Mouse (Mus musculus) kidney, postnatal 14 days (tissue): Measurements from ENCODE around the gene Megf11.

Experiments
- DNase-seq: peaks from one replicate; pipeline ENCODE4 v3.0.0; 2022; ENCODE audit warnings: mixed read lengths

Megf11 gene

DNA sequence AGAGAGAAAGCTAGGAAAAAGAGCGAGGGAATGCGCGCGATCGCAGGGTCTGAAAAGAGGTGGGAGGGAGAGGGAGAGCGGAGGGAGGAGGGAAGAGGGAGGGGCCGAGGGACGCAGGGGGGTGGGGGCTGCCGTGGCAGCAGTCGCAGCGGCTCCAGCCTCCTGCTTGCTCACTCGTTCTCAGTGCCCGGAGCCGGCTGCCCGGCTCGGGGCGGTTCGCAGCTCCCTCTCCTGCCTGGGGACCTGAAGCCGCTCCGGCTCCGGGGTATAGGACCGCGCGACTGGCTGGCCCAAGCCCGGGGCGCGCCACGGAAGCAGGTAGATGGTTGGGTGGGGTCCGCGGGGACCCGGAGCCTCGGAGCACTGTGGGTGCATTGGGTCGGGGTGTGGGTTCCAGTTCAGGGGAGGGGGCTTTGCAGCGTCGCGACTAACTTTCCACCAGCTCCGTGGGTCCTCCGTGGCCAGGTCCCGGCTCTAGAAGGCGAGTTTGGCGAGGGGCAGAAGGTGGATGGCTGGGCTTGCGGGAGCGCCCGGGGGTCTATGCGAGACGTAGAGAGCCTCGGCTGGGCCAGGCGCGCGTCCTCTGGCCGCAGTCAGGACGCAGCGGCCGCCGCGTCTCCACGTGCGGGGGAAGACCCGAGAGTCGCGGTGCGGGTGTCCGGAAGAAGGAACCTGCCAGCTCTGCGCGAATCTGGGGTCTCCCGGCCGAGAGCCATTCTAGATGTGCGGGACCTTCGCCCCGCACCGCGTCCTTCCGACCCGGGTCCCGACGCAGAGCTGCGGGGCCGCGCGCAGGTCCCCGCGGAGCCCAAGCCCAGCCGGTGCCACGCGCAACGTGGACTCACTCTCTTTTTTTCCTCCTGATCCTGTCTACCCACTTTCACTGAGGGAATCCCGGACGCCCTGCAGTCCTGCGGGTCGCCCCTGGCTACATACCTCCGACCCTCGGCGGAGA lies at the start of gene Megf11:
Gene Megf11, plus strand, starts transcription at position 116 of the 955 bp plus-strand sequence.
- DNase-seq = peak; percentile 42

DNA sequence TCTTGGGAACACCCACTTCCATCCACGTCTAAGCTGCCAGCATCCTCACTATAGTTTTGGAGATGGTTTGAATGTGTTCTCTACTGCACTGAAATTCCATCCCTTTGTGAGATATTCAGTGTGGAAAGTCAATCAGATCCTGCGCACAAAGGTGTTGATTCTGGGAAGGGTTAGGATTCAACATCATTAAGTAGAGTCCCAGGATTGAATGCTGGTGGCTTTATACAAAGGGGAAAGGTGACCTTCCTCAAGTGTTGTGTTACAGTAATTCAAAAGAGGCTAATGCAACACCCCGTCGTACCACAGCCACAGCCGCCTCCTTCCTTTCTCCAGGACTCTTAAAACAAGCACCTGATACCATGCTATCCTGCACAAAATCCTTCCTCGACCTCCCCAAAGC lies 49.6 kb upstream of the Megf11 start:
- no peak for DNase-seq

DNA sequence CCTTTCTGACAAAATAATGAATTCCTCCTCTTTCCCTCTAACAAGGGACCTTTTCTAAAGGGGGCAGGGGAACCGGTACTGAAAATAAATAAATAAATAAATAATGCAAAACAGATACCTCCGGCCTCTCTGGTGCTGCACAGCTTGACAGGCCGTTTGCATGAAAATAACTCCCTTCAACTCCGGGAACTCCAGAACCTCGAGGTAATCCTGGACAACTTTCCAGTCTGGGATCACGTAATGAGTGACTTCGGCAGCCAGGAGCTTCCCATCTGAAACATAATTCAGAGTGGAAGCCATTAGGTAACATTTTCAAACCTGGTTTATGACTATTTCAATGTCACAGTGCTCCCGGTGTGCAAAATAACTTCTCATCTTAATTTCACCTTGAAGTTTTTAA lies 46.1 kb upstream of the Megf11 start:
- no peak for DNase-seq

DNA sequence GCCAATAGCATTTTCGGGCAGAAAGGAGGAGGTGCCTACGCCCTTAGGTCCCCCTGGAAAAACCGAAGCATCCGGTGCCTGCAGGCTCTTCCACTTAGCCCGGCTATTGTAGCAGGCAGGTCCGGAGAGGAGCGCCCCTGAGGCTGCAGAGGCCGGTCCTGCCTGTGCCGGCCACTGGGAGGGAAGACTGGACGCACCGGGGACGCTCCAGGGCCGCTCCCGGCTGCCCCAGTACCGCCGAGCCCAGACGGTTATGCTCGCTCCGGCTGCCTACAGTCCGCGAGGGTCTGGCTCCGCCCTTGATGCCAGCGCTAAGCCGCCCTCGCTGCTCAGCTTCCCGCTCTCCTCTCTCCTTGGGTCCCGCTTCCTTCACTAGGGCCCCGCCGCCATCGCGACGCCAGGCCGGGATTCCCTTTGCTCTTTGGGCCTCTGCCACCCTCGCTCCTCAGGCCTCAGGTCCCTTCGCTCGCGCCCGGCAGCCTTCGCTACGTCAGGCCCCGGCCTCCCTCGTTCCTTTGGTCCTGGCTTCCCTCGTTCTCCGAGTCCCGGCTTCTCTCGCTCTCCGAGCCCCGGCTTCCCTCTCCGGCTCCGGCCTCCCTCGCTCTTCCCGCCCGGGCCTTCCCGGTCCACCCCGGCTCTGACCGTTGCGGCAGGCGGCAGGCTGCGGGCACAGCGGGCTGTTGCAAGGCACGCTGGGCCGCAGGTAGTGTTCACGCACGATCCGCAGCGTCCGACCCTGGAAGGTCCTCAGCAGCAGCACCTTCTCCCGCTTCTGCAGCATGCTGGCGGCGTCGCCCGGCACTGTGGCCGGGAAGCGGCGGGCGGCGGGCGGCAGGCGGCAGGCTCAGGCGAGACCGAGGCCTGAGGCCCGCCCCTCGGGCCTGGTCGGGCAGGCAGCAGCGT lies 44.8 kb upstream of the Megf11 start:
- peak; percentile 84 for DNase-seq

DNA sequence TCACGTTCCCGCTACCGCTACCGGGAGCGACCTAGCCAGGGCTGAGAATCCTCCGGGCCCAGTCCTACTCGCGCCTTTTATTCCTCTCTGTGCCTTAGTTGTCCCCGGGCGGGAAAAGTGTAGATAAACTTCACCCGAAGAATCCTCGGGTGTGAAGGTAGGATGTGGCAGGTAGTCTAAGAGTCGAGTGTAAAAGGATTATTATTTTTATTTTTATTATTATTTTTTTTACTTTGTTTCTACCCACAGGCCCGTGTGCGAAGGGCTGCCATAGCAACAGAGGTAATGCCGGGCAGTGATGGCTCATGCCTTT lies 44.2 kb upstream of the Megf11 start, which contains the start of gene Dis3l:
Gene Dis3l, minus strand, starts transcription at position 35 of the 313 bp plus-strand sequence.
- no peak for DNase-seq

DNA sequence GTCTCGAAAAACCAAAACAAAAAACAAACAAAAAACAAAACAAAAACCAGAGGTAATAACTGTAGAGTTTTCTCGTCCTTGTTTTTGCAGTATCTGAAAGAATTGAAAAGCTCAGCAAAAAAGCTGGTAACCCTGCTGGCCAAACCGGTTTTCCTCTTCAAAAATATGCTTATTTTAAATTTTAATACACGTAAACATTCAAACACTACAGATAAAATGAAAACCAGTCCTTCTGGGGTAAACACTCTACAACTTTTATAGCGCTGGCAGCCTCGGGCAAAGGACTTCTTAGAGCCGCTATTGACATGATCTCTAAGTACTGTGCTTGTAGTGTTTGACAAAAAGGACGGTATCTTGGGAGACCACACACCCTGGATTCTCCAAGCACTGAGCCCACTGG lies 43.8 kb upstream of the Megf11 start:
- no peak for DNase-seq

DNA sequence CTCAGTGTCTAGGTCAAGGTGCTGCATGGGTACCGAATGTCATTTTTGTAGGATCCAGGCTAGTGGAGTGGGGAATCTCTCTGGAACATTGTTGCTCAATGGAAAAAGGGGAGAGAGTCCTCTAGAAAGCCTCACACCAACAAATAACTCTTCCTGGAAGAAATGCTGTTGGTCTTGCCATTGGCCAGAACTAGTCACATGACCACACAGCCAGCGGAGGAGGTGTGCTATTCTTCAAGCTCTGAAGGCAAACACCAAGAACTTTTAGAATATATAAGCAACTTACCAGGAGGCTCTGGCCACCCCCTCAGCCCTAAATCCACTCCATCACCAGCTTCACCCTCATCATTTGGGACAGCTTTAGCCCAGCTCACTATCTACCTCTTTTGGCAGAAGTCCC lies 41.8 kb upstream of the Megf11 start:
- DNase-seq = no peak

DNA sequence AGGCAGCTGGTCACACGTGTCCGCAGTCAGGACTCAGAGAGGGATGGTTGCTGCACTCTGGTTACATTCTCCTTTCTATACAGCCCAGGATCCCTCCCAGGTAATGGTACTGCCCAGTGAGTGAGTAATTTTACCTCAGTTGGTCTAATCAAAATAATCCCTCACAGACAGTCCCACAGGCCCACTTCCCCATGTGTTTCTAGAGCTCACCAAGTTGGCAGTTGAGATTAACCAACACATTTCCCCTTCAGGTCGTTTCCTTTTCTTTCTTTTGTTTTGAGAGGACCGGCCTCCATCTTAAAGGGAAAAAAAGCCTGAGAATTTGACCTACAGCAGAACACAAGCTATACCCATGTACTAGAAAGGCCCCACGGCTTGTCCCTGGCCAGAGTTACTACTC lies 39.5 kb upstream of the Megf11 start:
- DNase-seq = no peak

DNA sequence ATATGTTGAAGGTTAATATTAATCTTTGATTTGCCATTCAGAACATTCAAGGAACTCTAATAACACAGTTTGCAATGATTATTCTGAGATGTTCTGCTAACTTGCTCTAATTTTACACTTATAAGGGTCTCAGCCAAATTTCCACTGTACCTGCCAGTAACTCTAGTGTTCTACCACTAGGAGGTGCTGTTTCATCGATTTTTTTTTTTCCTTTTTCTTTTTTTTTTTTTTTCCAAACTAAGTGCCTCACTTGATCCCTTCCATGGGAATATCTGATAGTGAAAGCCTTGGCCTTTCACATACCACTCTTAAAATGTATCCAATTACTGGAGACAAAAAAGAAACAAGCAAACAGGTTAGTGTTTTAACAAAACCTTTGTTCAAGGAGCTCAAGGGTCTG lies 38.0 kb upstream of the Megf11 start:
- DNase-seq = no peak

DNA sequence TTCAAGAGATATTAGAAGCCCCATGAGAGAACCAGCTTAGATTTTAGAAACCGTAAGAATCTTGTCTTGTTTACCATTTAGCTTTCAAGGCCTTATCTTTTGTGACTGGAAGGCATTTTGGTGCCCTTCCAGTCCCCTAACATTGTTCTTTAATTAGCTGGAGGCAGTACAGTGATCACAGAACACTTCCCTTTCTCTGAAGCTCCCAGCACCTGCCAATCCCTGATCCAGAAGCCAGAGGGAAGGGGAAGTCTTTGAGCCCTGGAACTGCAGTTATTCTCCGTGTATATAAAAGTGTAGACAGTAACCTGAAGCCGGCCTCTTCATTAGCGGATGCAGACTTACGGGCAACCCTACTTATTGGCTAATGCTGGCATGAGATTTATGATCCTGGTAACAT lies 35.9 kb upstream of the Megf11 start:
- DNase-seq = no peak

DNA sequence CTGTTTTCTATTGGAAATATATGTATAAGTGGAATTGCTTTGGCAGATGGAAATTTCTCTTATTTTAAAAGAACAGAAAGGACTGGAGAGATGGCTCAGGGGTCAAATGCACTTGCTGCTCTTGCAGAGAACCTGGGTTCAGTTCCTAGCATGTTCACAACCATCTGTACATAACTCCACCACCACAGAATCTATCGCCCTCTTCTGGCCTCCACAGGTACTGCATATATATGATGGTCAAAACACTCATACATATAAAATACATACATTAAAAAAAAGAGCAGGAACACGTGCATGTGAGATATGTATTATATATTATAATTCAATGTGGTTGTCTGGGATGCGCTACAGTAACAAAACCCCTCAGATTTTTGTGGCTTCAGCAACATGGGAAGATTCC lies 34.2 kb upstream of the Megf11 start:
- no peak for DNase-seq

DNA sequence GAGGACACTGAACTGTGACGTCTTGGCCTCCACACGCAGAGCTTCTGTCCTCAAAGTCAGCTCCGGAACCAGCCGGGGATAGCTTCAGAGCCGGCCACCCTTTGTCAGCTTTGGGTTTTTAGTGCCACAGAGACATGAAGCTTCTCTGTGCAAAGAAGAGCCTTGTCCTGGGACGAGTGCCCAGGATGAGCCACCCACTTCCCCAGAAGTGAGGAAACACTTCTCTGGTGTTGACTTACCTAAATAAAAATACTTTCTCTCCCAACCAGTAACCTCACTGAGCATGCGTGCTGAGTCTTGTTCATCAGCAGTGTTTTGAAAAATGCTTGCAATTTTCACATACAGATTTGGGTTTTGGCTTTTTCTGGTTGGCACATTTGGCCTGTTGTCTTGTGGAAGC lies 29.8 kb upstream of the Megf11 start:
- DNase-seq = no peak

DNA sequence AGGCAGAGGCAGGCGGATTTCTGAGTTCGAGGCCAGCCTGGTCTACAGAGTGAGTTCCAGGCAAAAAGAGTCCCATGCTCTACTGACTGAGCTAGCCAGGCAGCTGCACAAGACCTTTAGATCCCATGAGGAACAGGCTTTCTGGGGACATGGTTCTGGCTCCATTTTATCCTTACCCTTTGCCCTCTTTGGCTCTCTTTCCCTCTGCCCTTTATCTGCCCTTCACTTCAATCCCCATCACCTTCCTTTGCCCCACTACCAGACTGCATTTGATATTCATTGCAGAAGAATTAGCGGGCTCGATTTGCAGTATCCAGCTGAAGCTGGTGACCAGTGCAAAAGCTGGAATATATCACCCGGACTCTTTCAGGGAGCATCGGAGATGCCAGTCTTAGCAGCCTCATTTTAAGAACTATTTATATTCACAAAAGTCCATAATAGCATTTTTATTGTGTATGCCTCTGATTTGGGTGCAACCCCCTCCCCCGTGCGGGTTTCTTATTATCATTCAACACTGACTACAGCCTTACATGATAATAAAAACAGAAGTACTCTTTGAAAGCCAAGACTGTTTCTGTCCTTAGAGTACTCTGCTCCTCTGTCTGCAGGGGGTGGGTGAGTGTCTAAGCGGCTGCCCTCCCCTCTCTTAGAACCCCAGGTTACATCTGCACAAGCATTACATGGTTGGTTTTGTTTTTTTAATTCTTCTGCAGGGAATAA lies 24.0 kb upstream of the Megf11 start:
- DNase-seq = no peak

DNA sequence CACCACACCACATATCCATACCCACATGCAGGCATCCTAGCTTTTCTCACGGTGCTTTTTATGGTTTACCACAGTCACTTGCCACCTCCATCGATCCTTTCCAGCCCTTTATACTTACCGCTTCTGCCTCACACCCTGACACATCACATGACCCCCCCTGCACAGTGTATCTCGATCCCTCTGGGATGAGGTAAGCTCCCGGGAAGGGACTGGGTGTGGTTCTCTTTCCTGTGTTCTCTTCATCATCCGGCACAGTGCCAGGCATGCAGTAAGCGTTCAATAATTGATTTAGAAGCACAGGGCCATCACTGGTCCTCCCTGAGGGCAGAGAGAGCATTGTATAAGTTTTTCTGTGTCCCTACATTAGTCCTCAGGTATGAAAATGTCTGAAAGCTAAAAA lies 15.6 kb upstream of the Megf11 start:
- DNase-seq = no peak

DNA sequence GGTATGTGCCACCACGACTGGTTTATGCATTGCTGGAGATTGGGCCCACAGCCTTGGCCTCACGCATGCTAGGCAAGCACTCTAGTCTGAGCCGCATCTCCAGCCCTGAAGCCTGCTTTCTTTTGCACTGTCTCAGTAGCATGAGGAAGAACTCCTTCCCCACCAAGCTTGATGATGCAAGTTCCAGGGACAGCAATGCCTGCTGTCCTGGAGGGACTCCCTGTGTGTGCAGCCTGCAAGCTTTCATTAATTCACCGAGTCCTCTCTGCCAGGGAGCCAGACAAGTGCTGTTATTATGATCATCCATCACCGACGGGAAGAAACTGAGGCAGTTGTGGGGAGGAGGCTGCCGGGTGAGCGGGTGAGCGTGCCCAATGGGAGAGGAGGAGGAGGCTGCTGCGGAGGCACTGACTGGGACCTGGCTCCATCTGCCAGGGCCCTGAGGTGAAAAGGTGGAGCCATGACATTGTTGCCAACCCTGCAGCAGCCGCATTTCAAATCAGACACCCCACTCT lies 14.1 kb upstream of the Megf11 start:
- no peak for DNase-seq

DNA sequence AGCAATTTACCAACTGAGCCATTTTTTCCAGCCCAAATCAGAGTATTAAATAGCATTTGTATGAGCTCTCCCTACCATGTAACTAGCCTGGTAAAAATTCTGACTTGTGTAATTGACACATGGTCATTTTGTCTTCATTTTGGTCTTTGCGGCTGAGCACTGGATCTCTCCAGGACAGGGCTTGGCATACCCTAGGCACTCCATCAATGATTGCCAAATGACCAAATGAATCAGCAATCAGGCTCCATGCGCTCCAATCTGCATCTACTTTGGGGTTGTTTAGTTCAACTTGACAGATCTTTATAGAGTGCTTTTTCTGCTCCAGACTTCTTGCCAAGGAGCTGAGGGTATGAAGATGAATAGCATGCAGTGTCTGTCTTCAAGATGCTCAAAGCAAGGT lies 9.0 kb upstream of the Megf11 start:
- no peak for DNase-seq

DNA sequence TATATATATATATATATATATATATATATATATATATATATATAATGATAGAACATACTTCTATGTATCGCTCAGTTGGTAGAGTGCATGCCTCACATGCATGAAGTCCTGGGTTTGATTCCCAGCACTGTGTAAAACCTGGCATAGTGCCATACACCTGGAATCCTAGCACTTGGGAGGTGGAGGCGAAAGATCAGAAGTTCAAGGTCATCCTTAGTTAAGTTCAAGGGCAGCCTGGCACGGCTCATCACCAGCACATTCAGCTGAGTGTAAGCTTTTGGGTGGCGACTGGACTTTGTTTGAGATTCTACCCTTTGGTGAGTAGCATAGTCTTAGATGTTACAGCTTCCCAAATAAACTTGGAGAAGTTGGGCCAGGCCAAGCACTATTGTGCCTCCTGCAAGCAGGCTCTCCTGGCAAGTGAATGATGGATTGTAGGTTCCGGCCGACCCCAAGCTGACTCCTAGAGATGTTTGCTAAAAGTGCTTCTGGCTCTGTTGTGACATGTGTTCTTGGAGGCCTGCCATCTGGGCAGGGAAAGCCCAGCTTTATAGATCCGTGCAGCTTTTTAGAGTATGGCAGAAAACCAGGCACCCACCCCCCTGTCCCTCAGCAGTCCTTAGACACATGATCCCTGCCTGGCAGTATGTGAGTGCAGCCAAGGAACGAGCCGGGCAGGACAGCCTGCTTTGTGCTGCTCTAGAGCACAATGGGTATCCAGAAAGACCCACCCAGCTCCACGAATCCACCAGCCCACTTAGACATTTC lies 2.2 kb upstream of the Megf11 start:
- DNase-seq = peak; percentile 38

DNA sequence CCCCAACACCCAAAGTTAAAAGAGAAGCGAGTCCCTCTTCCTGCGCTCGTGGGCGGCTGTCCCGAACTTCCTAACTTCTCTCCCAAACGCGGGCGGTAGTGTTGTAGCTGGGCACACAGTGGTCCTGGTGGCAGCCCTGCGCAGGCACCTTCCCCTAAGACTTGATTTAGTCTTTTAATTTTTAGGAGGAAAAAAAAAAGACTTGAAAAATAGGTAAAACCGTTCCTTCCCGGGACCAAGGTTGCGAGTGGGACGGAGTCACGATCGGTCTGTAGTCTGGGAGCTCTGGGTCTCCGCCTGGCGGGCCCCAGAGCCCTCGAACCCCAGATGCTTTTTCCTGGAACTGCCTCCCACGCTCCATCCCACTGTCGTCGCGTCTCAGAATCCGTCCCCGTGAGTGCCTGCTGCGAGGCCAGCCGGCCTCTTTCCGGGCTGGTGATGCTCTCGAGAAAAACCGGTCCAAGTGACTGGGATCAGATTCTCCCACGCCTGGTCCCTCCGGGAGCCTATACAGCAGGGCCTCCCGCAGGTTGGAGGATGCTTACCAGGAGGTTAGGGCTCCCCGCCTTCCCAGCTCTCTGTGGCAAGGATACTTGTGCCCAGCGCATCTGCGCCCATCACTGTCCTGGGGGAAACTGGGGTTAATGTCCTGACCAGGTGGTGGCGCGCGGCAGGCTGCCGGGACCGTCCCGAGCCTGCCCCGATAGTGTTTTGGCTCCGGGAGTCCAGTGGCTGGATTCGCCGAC lies 1.2 kb downstream of the Megf11 start:
- DNase-seq = no peak

DNA sequence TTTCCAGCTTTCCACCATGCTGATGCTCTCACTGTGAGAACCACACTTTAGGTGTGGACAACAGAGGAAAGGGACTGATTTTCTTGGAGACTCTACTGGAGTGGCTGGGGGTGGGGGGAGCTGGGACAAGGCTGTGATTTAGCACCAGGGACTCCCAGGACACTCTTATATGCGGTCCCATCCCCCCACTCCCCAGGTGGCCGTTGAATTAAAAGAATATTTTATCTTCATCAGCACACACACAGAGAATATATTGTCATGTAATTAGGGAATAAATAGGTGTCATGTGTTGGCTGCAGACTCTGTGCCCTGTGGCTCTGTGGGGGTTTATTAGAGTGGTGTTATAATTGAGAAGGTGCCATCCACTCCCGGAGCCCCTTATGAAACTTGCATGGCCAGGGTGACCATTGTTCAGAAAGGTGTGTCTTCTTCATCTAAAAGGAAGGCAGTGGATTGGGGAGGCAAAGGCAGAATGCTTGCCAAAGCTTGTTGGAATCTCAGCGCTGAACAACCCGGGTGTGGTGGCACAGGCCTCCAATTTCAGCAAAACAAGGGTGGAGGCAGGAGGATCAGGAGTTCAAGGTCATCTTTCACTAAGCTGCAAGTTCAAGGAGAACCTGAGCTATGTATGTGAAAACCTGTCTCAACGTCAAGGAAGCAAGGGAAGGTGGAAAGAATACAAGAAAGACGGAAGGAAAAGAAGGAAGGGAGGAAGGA lies 4.3 kb downstream of the Megf11 start:
- no peak for DNase-seq

DNA sequence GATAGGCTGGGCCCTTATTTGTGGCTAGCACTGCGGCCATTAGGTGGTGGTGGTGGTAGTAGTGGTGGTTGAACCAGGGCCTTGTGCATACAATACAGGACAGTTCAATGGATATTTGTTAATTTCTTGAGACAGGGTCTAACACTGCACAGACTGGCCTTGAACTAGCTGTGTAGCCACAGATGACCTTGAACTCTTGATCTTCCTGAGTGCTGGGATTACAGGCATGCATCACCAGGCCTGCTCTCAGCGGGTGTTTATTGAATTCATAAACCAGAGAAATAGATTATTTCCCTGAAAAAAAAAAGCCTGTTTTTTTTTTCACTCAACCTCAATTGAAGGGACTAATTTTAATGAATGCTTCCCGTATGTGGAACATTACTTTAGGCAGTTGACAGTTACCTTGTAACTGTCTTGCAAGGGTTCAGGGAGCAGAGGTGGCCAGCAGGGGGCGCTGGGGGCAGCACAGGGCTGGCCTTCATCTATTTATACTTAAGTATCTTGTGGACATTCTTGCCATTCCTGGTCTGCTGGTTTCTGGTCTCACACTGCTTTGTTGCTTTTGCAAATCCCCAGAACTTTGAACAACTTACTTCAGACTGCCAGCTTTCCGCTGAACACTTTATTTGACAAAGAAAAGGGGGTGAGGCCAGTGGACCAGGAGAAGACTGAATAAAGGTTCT lies 8.6 kb downstream of the Megf11 start:
- peak; percentile 83 for DNase-seq
